Mouse (Mus musculus): ENCODE measurements at regions not wholly inside any gene's neighbourhood (a gene's known extent, or its start where the extent isn't known, plus 50 kb on each side); places are given as distances from the start of the nearest gene placed in this dataset.

DNA sequence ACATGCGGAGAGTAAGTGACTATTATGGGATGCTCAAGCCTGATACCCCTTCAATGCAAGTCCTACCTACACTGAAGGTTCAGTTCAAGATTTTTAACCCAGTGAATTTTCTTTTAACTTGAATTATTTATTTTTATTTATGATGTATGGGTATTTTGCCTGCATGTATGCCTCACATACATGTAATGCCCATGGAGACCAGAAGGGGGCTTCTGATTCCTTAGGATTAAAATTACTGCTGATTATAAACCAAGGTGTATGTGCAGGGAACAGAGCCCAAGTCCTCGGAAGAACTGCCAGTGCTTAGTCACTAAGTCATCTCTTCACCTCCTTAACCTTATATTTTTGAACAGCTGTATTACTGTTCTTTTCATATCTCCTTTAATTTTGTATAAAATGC lies 1431.3 kb downstream of the Gsdmc2 start:
- no peak for TF ChIP-seq GATA1 (IDR thresholded peaks at IDR 0.05; ENCODE audit: low read length)

DNA sequence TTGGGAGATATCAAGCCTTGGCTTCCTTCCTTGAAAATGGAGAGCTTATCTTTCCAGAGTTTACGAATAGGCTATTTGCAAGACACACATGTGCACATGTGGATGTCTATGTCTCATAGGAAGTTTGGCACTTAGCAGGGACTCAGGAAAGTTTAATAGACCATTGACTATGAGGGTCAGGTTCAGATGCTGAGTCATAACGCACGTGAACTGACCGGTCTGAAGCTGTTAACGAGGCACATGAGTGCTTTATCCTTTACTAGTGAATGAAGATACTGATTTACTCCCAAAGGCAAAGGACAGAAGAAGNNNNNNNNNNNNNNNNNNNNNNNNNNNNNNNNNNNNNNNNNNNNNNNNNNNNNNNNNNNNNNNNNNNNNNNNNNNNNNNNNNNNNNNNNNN lies 1442.8 kb downstream of the Gsdmc2 start:
- no peak for TF ChIP-seq GATA1 (IDR thresholded peaks at IDR 0.05; ENCODE audit: low read length)

DNA sequence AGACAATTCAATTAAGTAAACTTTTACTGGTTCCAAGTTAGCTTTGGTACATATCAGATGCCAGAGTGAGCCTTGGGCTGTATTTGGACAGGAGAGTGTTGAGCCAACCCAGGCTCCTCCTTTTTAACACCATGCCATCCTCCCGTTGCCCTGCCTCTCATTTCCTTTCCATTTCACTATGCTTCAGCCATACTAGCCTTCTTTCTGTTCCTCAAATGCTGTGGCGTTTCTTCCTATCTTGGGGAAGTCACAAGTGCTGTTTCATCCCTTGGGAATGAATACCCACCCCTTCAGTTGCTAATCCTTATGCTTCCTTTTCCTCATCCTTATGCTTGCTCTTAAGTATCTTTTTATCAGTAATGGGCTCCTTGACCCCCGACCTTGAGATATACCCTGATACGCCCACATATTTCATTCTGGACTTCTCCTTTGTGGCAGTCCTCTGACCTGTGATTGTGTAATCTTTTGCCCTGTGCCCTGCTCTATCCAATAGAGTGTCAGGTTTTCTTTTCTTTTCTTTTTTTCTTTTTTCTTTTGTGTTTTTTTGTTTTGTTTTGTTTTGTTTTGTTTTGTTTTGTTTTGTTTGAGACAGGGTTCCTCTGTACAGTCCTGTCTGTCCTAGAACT lies 1443.9 kb downstream of the Gsdmc2 start:
- no peak for TF ChIP-seq GATA1 (IDR thresholded peaks at IDR 0.05; ENCODE audit: low read length)

DNA sequence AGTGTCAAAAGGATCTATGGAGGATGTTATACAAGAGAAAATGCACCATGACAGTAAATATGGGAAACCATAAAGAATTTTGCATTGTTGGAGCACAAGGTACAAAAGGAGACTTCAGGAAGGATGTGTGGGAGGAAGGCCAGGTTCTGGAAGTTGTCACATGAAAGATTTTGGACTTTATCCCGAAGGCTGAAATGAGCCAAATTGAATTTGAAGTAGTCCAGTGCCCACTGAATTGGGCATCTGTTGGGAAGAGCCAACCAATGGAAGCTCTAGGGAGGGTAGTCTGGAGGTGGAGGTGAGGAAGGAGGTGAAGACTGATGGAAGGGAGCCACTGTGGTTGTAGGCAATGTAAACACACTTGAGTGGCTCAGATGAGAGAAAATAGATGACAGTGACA lies 1445.6 kb downstream of the Gsdmc2 start:
- TF ChIP-seq GATA1 (IDR thresholded peaks at IDR 0.05; ENCODE audit: low read length) = no peak

DNA sequence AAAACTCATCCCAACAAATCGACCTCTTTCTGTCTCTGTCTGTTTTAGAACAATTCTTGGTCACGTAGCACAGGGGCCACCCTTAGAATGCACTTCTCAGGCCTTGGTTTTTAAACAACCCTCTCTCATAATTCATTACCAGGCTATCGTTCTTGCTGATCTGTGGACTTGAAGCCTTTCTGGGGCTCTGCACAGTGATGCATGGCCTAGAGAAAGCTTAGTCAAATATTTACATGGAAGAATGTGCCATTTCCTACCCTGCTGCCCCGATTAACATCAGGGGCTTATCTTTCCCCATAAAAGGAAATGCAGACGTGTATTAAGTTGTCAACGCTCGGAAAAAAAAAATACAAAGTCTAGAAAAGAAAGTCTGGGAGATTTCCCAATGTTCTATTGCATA lies 1448.0 kb downstream of the Gsdmc2 start:
- no peak for TF ChIP-seq GATA1 (IDR thresholded peaks at IDR 0.05; ENCODE audit: low read length)

DNA sequence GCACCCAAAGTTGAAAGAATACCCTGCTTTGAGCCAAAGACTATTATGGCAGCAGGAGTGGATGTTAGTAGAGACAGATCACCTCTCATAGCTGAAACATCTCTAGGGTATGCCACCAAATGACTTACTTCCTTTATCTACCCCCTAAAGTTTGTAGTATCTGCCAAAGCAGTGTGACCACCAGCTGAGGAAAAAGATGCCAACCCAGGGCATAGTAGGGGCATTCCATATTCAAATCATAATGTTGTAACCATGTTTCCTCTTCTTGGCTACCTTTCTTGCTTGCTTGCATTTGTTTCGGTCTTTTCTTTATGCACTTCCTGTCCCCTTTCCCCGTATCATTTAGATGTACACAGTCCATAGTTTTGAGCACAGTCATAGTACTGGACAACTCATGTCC lies 1449.6 kb downstream of the Gsdmc2 start:
- no peak for TF ChIP-seq GATA1 (IDR thresholded peaks at IDR 0.05; ENCODE audit: low read length)

DNA sequence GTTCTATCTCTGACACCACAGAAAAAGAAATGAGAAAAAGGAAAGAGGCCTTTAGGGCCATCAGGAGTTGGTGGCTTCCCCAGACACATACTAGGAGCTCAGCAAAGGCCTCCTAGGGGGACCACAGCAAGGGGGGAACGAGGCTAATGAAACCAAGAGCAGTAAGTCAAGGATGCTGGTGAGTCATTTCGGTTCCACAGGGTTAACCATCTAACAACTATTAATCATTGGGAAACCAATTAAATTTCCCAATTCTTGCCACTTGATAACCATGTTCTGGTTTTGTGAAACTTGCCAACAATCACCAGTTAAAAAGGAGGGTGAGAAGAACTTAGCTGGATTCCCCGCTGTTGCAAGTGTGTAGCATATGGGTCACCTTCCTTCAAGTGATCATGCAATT lies 1451.6 kb downstream of the Gsdmc2 start:
- TF ChIP-seq GATA1 (IDR thresholded peaks at IDR 0.05; ENCODE audit: low read length) = no peak

DNA sequence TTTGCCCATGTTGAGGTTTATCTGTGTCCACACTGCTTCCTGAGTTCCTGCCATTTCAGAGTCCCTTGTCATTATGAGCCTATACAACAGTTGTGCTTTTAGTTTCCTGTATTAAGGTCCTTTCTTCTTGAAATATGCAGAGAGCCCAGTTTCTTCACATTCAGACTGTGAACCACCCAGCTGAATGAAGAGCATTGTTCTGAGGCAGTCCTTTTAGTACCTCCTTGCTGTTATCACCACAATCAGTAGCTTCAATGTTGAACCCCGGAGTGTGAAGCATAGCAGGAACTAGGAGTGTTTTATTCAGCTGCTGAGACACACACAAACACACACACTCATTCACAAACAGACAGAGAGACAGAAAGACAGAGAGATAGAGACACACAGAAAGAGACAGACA lies 1452.1 kb downstream of the Gsdmc2 start:
- no peak for TF ChIP-seq GATA1 (IDR thresholded peaks at IDR 0.05; ENCODE audit: low read length)

DNA sequence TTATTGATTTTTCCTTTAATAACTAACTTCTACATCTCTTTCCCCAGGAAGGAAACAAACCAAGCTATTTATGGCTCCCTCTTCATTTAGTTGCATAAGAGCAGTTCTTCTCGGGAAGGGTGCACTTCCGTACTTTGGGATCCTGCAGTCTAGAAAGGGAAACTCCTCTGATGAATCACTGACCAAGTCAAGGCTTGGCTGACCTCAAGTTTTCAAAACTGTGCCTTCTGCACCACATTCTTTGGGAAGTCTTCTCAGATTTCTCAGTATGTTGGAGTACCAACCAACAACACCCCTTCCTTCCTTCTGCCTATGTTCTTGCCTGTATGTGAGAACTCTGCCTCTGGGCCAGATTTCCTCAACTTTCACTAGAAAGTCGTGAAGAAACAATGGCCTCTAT lies 1452.6 kb downstream of the Gsdmc2 start:
- no peak for TF ChIP-seq GATA1 (IDR thresholded peaks at IDR 0.05; ENCODE audit: low read length)

DNA sequence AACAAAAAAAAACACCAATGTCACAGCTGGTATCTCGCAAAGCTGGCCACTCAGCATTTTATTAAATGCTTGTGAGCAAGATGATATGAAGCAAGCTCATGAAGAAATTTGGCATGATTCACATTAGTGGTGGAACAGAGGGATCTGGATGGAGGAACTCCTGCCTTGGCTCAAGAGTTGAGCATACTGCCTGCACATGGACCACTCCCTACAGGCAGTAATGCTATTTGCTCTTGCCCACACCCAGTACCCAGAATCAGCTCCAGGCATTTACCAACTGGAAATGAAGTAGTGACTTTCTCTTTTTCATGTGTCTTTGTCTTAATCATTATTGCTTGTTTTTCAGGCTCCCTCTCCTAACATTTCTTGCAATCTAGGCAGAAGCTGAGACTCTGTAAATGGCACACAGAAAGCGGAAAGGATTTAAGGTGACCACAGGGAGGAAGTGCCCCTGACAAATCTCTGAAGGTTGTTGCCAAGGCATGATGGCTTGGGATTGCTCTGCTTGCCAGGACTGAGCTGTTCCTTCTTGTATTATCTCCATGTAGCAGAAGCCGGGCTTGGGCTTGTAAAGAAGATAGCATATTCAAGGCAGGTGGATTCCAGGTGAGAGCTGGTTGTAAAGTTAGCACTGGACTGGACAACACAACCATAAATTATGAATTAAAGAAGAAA lies 1455.4 kb downstream of the Gsdmc2 start:
- TF ChIP-seq GATA1 (IDR thresholded peaks at IDR 0.05; ENCODE audit: low read length) = no peak

DNA sequence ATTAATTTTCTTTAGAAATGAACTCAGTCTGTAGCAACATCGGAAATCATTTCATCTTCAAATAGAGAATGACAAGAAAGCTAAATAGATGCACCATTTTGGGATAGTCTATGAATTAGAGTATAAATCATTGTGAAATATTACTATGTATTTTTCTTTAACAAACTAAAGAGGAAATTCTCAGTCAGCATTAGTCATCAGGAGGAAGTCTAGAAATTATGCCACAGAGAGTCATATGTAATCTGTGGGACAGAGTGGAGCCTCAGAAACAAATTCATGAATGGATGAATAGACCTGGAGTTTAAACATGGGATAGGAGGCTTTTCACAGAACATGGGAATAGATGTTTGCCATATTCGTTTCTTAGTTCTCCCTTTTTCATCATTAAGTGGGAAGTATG lies 1459.4 kb upstream of the A1bg start:
- TF ChIP-seq GATA1 (IDR thresholded peaks at IDR 0.05; ENCODE audit: low read length) = no peak

DNA sequence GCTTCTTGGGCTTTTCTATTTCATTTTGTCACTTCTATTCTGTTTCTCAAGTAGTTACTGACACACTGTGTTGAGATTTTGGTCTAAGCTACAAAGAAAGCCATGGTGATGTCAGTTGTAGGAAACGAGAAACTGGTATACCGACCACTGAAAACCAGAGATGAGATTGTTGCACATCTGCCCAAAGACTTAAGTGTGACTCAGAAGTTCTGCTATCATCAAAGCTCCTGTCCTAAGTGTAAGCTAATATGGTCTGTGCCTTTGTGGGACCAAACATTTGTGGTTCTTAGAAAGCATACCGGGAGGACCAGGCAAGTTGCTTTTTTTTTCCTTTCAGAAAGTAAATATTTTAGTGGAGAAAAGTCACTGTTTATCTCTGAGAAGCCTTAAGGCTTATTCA lies 1451.8 kb upstream of the A1bg start:
- no peak for TF ChIP-seq GATA1 (IDR thresholded peaks at IDR 0.05; ENCODE audit: low read length)

DNA sequence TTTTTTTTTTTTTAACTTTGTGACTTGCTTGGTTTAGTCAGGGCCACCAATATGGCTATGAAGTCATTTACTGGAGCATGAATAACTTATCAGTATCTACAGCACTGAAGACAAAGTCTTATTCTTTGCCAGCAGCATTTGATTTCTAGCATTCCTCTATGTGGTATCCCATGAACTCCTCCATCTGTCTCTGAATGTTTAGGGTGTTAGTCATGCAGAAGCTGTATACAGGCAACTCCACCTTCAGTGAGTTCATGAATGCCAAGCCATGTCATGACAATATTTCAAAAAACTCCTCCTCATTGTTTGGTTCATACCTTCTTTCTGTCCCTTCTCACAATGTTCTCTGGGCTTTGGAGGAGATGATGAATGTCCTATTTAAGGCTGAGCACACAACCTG lies 1438.4 kb upstream of the A1bg start:
- no peak for TF ChIP-seq GATA1 (IDR thresholded peaks at IDR 0.05; ENCODE audit: low read length)

DNA sequence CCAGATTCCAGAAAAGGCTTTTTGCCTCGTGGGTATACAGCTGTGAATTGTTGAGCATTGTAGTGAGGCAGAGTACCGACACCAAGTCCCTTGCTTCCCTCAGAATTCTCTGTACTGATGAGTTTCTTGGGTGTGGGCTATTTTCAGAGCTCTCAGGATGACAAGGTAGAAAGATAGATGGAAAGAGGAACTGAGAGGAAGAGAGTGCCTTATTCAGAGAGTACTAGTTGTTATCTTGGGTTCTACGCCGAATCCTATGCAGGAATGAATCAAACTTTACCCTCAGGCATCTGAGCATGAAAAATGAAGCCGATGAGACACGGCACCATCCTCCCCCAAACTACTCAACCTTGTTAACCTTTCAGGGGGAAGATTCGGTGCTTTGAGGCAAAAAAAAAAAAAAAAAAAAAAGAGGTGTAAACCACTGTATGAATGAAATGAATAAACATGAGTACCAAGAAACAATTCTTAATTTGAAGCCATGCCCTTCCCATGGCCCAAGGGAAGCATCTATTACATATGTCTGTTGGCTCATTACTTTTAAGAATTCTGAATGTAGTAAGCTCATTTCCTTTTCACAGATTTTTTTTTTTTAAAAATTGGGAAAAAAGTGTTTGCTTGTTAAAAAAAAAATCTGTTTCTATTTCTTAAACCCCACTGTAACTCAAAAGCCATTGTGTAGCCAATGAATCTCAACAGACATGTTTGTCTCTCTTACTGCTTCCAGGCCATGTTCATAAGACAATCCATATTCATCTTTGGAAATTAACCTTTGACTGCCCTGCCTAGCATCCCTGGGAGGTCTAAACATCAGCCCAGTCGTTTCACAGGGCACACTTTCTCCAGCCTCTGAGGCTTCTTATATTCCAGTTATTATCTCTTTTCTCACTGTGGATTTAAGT lies 1435.8 kb upstream of the A1bg start:
- no peak for TF ChIP-seq GATA1 (IDR thresholded peaks at IDR 0.05; ENCODE audit: low read length)

DNA sequence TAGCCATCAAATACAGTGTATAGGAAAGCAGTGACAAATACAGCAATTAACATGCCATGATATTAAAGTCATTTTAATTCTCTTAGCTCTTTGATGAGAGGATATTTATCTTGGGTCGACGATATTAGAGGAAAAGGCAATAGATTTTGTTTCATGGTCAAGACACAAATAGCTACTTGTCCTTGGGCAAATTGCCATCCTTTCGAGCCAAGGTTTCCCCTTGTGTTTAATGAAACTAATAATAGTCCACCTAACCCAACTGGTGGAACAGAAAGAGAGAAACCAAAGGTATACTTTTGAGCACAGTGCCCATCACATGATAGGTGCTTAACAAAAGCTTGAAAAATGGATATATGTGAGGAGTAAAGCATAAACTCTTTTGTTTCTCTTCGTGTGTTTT lies 1431.0 kb upstream of the A1bg start:
- no peak for TF ChIP-seq GATA1 (IDR thresholded peaks at IDR 0.05; ENCODE audit: low read length)
